Mouse (Mus musculus): Measurements from ENCODE around the gene Mfsd4b5.

The Mfsd4b5 gene

GRCm38 (mm10) chr10:39986466-39986865 lies at the start of gene Mfsd4b5:
TSS of gene Mfsd4b5 (minus strand) at chr10:39986646.
- Histone ChIP-seq H3K9me3 (ENCODE audit: low read length) (no peaks in the 10 kb centered on the region), H3K4me1 (replicated peaks; ENCODE audit: low read depth, low read length) (0 out of 2 replicates have a peak, but pooled peaks cover 4% of the 10 kb centered on the region), H3K27me3 (ENCODE audit: insufficient read depth, low read length) (peaks cover 19% of the 10 kb centered on the region), H3K36me3 (ENCODE audit: insufficient read depth, low read length) (no peaks in the 10 kb centered on the region), H3K4me3 (replicated peaks; ENCODE audit: low read length) (no peak within 1 kb of the TSS)
- TF ChIP-seq CTCF (conservative IDR thresholded peaks at IDR 0.05; ENCODE audit: low read length) (no peak), POU5F1 (IDR thresholded peaks at IDR 0.05; ENCODE audit: borderline replicate concordance, low read length) (no peak), NANOG (IDR thresholded peaks at IDR 0.05; ENCODE audit: borderline replicate concordance, low read length) (no peak)

GRCm38 (mm10) chr10:40034956-40035355 lies 48.5 kb upstream of the Mfsd4b5 start:
- TF ChIP-seq CTCF (conservative IDR thresholded peaks at IDR 0.05; ENCODE audit: low read length) = no peak
- Histone ChIP-seq H3K9me3 (ENCODE audit: low read length) (peaks cover 8% of the 10 kb centered on the region), H3K36me3 (ENCODE audit: insufficient read depth, low read length) (no peaks in the 10 kb centered on the region), H3K27me3 (ENCODE audit: insufficient read depth, low read length) (peaks cover 12% of the 10 kb centered on the region), H3K4me3 (replicated peaks; ENCODE audit: low read length) (no peak overlapping the region), H3K4me1 (replicated peaks; ENCODE audit: low read depth, low read length) (no peaks in the 10 kb centered on the region)

- H3K27me3 ChIP-seq (ENCODE audit: insufficient read depth, low read length) = peaks cover 28% of the 10 kb centered on the region
- no peaks in the 10 kb centered on the region for H3K36me3 ChIP-seq (ENCODE audit: insufficient read depth, low read length)
- no peaks in the 10 kb centered on the region for H3K4me1 ChIP-seq (replicated peaks; ENCODE audit: low read depth, low read length)
- H3K4me3 ChIP-seq (replicated peaks; ENCODE audit: low read length) = no peak overlapping the region
- TF ChIP-seq NANOG (IDR thresholded peaks at IDR 0.05; ENCODE audit: borderline replicate concordance, low read length) (no peak), CTCF (conservative IDR thresholded peaks at IDR 0.05; ENCODE audit: low read length) (no peak), POU5F1 (IDR thresholded peaks at IDR 0.05; ENCODE audit: borderline replicate concordance, low read length) (no peak)
- peaks cover 8% of the 10 kb centered on the region for H3K9me3 ChIP-seq (ENCODE audit: low read length)
These were observed 46.5 kb upstream of the Mfsd4b5 start for GRCm38 (mm10) chr10:40032897-40033296.

- Histone ChIP-seq H3K36me3 (ENCODE audit: insufficient read depth, low read length) (no peaks in the 10 kb centered on the region), H3K9me3 (ENCODE audit: low read length) (peaks cover 17% of the 10 kb centered on the region), H3K4me1 (replicated peaks; ENCODE audit: low read depth, low read length) (no peaks in the 10 kb centered on the region), H3K4me3 (replicated peaks; ENCODE audit: low read length) (no peak overlapping the region), H3K27me3 (ENCODE audit: insufficient read depth, low read length) (peaks cover 41% of the 10 kb centered on the region)
- no peak for TF ChIP-seq POU5F1 (IDR thresholded peaks at IDR 0.05; ENCODE audit: borderline replicate concordance, low read length)
- no peak for TF ChIP-seq CTCF (conservative IDR thresholded peaks at IDR 0.05; ENCODE audit: low read length)
These were observed 44.3 kb upstream of the Mfsd4b5 start for GRCm38 (mm10) chr10:40030716-40031115.

- Histone ChIP-seq H3K4me1 (replicated peaks; ENCODE audit: low read depth, low read length) (peaks cover 5% of the 10 kb centered on the region; the same call in 1 of the 2 replicates), H3K9me3 (ENCODE audit: low read length) (peaks cover 17% of the 10 kb centered on the region), H3K36me3 (ENCODE audit: insufficient read depth, low read length) (no peaks in the 10 kb centered on the region), H3K4me3 (replicated peaks; ENCODE audit: low read length) (no peak overlapping the region), H3K27me3 (ENCODE audit: insufficient read depth, low read length) (peaks cover 52% of the 10 kb centered on the region)
- TF ChIP-seq POU5F1 (IDR thresholded peaks at IDR 0.05; ENCODE audit: borderline replicate concordance, low read length) = no peak
- no peak for TF ChIP-seq NANOG (IDR thresholded peaks at IDR 0.05; ENCODE audit: borderline replicate concordance, low read length)
- no peak for TF ChIP-seq CTCF (conservative IDR thresholded peaks at IDR 0.05; ENCODE audit: low read length)
These were observed 43.2 kb upstream of the Mfsd4b5 start for GRCm38 (mm10) chr10:40029610-40030009.

GRCm38 (mm10) chr10:40028091-40028490 lies 41.6 kb upstream of the Mfsd4b5 start:
- Histone ChIP-seq H3K36me3 (ENCODE audit: insufficient read depth, low read length) (no peaks in the 10 kb centered on the region), H3K9me3 (ENCODE audit: low read length) (peaks cover 17% of the 10 kb centered on the region), H3K4me3 (replicated peaks; ENCODE audit: low read length) (no peak overlapping the region), H3K4me1 (replicated peaks; ENCODE audit: low read depth, low read length) (peaks cover 11% of the 10 kb centered on the region; the same call in 1 of the 2 replicates), H3K27me3 (ENCODE audit: insufficient read depth, low read length) (peaks cover 65% of the 10 kb centered on the region)
- TF ChIP-seq POU5F1 (IDR thresholded peaks at IDR 0.05; ENCODE audit: borderline replicate concordance, low read length) = no peak

- Histone ChIP-seq H3K9me3 (ENCODE audit: low read length) (peaks cover 17% of the 10 kb centered on the region), H3K4me3 (replicated peaks; ENCODE audit: low read length) (no peak overlapping the region), H3K27me3 (ENCODE audit: insufficient read depth, low read length) (peaks cover 73% of the 10 kb centered on the region), H3K36me3 (ENCODE audit: insufficient read depth, low read length) (no peaks in the 10 kb centered on the region), H3K4me1 (replicated peaks; ENCODE audit: low read depth, low read length) (peaks cover 11% of the 10 kb centered on the region; the same call in 1 of the 2 replicates)
- TF ChIP-seq CTCF (conservative IDR thresholded peaks at IDR 0.05; ENCODE audit: low read length) = no peak
- TF ChIP-seq NANOG (IDR thresholded peaks at IDR 0.05; ENCODE audit: borderline replicate concordance, low read length) = no peak
- no peak for TF ChIP-seq POU5F1 (IDR thresholded peaks at IDR 0.05; ENCODE audit: borderline replicate concordance, low read length)
These were observed 40.1 kb upstream of the Mfsd4b5 start for GRCm38 (mm10) chr10:40026546-40026945.

DNA sequence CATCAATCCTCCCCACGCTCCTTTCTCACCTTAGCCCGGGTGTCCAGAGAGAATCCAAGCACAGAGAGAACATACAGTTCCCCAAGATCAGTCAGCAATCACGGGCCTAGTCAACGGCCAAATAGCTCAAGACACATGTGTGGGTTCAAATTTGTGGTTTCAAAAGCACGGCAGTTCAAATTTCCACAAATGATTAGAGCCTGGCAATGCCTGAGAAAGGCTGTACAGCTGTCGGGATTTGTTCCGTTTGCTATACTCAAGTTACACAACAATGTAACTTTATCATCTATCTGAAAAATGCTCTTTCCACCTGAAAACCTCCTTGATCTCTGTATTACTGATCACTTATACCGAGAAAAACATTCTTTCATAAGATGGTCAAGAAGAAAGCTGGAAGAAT lies 39.1 kb upstream of the Mfsd4b5 start:
- Histone ChIP-seq H3K4me1 (replicated peaks; ENCODE audit: low read depth, low read length) (peaks cover 11% of the 10 kb centered on the region; the same call in 1 of the 2 replicates), H3K4me3 (replicated peaks; ENCODE audit: low read length) (peak overlapping the region; percentile 82), H3K9me3 (ENCODE audit: low read length) (peaks cover 13% of the 10 kb centered on the region), H3K27me3 (ENCODE audit: insufficient read depth, low read length) (peaks cover 75% of the 10 kb centered on the region), H3K36me3 (ENCODE audit: insufficient read depth, low read length) (no peaks in the 10 kb centered on the region)
- no peak for TF ChIP-seq POU5F1 (IDR thresholded peaks at IDR 0.05; ENCODE audit: borderline replicate concordance, low read length)
- no peak for TF ChIP-seq CTCF (conservative IDR thresholded peaks at IDR 0.05; ENCODE audit: low read length)
- no peak for TF ChIP-seq NANOG (IDR thresholded peaks at IDR 0.05; ENCODE audit: borderline replicate concordance, low read length)

Data from E14TG2a.4 (cell line).